Mouse (Mus musculus) testis, postnatal 10 days (tissue): ENCODE results near the gene Chrm3.

Experiments used
- DNase-seq: peaks from one replicate; pipeline ENCODE4 v3.0.0; 2021; ENCODE audit warnings: low spot score

Chrm3 gene

DNA sequence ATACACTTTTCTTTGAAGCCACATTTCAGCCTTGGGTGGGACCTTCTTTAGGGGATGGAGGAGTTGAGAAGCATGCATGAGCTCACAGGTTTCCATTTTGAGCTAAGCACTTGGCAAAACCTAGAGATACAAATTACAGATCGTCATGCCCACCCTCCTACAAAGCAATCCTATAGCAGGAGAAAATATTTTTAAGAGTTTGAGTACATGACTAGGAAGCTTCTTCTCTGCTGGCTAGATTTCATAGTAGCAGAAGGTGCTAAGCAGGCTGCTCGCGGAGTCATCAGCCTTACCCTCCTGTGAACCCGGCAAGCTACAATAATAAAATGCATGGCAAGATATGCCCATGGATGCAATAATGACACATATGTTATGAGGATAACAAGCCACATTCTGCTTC is 124.4 kb downstream of the Chrm3 start:
- DNase-seq = no peak

DNA sequence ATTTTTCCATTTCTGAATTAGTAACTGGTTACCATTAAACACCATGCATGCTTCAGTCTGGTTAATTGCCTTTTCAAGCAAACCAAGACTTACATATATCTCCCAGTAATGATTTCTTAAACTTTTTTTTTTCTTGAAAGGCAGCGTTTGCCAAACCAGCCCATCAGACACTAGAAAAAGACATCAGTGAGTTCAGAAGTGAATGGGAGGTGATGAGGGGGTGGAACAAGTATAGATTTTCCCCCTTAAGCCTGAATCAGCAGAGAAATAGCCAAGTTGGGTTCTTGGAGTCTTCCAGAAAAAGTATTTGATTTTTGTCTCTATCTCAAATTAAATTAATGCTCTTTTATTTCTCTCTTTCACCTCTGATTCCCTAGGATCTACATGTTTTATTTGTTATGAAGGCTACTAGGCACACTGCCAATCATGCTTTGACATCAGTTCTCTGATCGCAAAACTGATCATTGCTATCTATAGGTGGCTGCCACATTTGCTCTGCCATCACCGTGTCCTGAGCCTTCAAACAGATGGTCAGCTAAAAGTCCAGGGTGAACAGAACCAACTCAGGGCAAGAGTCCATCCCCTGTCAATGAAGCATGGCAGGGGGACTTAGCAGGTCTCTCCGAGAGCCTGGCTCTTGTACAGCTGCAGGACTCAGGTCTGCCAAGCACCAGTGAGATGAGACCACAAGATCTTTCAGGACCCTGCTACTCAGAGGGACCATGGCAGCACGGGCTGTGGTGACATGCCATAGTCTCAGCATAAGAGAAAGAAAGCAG is 125.1 kb downstream of the Chrm3 start:
- no peak for DNase-seq

DNA sequence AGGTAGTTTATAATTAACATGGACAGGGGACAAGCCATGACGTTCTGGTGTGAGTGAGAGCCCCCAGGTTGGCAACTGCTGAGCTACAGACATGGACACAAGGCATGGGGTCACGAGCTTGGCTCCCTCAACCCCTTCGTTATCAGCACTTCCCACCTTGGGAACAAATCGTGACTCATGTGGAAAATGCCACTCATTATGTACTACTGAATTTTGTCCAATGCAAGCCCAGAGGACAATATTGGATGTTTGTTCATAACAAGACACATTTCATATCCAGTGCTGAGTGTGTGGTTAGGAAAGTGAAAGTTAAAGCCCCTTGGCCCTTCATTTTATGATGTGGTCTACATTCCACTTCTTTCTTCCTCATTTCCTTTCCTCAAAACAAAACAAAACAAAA is 140.2 kb downstream of the Chrm3 start:
- DNase-seq = no peak

DNA sequence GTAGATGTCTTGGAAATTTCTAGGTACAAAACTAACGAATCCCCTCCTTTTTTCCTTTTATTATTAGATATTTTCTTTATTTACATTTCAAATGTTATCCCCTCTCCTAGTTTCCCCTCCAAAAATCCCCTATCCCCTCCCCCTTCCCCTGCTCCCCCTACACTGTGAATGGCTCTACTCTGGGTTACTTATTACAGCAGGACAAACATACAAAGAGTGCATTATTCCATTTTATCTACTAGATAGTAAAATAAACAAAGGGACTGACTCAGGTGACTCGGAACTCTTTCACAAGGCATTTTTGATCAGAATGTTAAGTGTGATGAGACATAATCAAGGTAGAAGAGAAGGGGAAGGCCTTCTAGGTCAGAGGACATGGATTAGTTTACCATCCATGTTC is 148.5 kb downstream of the Chrm3 start:
- no peak for DNase-seq

DNA sequence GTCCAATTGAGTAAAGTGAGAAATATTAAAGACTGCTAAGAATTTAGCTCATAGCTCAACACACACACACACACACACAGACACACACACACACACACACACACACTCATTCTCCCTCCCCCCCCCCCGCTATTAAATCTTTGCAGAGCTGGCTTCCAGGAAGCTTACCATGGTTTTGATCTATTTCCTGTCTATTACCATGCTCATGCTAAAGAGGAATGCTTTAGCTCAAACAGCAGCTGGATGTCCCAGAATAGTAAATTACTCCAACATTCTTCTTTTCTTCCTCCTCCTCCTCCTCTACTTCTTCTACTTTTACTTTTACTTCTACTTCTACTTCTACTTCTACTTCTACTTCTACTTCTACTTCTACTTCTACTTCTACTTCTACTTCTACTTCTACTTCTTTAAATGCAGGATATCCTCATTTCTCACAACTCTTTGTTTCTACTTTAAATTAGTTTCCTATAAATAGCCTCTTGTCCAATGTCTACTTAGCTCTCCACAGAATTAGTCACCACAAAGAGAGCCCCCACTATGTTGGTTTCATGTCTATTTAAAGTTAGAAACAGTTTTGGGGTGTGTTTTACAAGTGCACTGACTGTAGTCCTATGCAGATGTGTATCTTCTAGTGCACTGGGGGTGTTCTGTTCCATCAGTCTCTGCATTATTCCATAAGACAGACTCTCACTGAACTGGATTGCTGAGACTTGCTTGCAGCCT is 150.0 kb downstream of the Chrm3 start:
- DNase-seq = no peak

DNA sequence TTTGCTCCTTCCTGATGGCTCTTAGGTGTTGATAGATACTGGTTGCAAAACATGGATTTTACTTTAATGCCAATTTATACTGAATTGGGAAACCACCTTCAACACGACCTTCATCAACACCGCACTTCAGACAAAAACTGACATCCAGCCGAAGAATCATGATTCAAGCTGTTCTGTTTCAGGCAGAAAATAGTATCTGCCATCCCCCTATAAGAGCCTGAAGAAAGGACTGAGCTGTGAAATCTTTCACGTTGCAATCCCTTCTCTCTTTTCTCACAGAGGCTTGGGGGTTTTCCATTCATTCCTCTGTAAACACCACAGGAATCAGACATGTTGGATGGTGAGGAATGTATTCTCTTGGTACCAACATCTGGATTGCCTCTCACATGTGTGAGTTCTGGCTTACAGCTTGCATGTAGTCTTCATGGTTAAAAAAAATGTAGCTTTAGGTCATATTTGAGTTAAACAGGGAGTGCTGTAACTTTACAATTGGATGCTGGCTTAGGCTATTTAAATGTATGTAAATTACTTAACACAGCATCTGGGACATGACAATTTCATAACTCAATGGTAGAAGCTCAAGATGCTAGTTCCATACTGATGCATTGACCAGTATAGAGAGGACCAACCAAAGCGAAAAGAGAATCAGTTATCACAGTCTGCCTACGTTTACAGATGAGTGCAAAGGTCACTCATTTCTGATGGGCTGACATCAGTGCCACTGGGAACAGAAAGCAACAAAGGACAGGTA is 161.3 kb downstream of the Chrm3 start:
- no peak for DNase-seq

DNA sequence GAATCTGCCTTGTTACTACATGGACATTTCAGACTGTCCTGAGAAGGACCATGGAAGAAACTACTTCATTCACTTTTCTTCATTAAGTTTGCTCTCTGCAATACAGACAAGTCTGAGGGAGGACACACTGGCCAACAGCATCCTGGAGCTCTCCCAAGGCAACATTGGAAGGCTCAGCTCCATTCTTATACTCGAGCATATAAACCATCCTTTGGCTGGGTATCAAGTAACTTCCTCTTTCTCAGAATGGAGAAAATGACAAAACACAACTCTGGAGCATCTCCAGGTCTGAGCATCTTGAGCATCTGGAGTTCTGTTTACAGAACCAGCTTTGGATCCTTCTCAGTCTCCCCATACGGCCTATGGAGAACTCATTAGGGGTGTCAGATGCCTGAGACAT is 170.8 kb downstream of the Chrm3 start:
- no peak for DNase-seq

DNA sequence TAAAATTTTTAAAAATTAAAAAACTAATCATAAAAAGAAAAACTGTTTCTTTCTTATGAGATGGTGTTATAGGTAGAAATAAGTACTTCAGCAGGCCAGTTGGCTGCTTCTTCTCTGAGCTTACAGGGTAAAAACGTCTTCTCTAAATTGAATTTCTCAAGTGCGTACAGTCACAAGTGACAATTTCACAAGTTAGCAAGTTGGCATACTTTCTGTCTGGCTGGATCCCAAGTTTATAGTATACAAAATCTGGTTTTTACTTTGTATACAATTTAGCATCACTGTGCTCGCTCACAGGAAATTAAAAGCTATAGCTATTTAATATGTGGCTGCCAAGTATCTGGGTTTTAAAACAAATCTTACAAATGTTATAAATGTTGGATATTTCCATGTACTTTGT is 172.7 kb downstream of the Chrm3 start:
- DNase-seq = no peak

DNA sequence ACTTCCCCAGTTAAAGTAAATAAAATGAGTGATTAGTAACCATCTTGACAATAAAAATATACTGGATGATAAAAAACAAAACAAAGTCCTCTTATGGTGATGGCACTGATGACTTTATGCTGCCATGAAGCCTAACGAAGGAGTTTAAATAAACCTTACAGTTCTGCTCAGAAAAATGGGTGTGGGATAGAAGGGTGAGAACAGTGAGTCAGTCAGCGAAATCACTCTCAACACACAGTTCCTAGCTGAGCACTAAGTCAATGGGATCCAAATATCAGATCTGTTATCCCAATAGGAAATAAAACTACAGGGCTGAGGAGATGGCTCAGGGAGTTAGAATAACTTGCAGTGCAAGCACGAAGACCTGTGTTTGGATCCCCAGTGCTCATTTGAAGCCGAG is 176.8 kb downstream of the Chrm3 start:
- DNase-seq = no peak

DNA sequence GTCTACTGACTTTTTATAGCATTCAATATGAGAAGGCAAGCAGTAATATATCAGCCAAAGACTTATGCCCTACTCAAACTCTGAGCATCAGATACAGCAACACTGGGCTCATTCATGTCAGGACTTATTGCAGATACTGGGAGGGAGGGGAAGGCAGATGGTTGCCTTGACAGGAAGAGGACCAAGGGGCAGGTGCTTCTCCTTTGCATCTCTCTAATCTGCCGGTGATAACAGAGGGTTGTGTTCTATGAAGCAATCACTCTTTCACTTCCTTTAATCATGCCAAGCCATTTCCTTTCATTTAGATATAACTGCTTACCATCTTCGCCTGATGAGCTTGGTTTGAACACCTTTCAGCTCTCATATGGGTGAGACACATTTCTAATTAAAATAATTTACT is 177.9 kb downstream of the Chrm3 start:
- no peak for DNase-seq

DNA sequence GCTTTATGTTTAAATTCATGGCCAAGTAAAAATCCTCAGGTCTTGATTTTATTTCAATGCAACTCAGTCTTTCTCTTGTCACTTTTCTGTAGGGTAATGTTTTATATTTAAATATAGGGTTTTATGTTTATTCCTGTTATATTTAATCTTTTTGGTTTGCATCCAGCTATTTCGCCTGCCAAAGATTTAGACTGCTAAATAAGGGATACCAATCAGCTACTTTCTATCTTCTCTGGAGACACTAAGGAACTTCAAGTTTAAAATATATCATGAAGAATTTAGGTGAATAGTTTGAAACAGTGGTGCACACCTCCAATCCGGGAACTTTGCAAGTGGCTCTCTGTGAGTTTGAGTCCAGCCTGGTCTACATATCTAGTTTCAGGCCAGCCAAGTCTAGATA is 190.1 kb downstream of the Chrm3 start:
- no peak for DNase-seq

DNA sequence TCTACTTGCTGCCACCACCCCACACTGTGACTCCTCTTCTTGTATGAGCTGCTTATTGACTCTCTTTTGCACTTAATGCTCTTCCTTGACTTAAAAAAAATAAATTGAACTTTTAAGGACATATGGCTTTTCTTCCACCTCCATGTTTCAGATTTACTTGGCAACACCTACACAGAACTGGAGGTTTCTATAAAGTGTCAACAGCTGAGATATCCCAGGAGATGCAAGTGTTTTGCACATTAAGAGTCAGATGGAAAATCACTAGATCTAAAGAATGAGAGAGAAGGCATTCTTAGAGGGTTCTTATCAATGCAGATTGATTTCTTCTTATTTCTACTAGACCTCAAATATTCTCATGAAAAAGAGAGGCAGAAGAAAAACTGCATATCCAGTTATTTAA is 197.3 kb downstream of the Chrm3 start:
- DNase-seq = no peak

DNA sequence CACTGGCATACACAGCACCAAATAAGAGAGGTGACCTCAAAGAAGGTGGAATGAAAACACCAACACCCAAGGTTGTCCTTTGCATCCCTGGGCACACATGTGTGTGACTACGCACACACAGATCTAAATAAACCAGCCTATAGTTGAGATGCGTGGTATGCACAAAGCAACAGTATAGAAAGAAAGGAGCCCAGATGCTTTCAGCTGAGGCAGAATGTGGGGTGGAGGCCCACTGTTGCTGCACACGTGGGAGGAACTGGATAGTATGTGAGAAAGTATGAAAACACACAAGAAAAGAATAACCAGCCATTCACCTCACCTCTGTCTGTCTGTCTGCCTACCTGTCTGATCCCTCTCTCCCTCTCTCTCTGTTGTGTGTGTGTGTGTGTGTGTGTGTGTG is 203.2 kb downstream of the Chrm3 start:
- no peak for DNase-seq

DNA sequence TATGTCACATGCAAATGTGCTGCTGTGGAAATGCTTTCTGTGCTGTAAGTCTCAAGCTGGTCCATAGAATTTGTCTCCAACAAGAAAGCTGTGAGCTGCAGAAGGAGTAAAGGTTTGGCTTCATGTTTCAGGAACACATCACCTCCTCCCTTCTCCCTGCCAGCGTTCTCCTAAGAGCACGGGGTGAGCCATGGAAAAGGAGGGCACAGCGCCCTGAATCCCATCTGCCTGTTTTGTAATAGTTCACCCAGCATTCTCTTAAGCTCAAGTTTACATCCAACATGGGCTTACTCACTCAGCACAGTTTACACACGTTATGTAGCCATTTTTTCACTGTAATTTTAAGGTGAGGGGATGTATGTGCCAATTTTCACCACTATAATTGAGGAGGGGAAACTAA is 220.1 kb downstream of the Chrm3 start:
- DNase-seq = no peak

DNA sequence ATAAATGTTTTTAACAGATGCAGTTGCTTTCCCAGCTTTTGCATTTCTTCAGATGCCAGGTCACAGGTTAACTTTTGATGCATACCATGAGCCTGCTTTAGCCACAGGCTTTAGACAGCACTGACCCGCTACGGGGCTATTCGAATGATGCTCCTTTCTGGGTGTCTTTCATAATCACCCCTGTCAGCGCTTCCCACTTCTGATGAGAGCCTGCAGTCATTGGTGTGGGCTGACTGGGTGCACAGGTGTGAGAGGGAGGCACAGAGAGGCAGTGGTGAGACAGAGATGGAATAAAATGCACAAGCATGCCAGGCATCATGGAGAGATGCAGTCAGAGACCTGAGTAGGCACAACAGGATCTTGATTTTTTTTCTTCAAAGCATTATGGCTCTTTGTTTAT is 221.8 kb downstream of the Chrm3 start:
- DNase-seq = no peak

DNA sequence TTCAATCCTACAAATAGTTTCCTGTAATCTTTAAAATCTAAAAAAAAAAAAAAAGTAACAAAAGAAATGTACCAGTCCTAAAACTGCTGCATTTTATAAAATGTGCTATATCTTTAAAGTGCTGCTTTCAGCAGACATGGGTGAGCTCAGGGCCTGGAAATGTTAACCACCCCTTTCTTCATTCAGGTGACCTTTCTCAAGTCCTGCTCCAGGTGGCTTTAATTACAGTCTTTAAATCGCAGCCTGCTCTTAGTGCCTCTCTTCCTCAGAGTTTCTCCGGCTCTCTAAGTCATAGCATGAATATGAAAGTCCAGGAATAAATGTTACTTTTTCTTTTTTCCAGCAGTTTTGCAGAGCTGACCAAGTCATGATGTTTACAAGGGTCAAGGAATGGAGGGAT is 229.6 kb downstream of the Chrm3 start:
- DNase-seq = no peak

DNA sequence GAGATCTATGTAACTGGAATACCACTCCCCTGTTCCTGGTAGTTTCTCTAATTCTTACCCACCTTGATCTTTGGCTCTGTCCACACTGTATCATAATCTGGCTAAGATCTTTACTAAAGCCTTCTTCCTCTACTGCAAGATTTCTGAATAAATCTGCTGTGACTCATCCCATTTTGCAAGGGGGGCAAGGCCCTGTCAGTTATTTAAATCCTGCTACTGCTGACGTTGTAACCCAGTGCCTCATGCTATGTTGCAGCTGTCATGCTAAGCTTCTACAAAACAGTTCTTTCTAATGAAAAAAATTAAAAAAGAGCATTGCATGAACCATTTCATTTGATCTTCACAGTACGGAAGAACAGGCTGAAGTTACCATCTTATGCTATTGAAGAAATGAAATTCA is 248.4 kb downstream of the Chrm3 start:
- no peak for DNase-seq

DNA sequence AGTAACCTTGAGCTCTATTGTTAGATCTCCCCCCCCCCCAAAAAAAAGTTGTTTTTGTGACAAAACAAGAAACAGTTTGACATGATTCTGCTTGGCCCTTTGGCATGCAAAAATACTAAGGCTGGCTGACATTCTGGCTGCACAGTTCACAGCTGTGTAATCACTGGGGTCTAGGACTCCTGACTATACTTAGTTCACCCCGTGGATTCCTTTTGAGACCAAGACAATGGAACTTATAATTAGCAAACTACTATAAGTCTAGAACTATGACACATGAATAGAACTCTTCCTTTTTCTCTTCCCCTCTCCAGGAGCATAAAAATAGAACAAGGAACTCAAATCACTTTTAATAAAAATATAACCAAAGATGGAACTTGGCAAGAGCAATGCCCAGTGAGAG is 251.1 kb downstream of the Chrm3 start:
- no peak for DNase-seq

DNA sequence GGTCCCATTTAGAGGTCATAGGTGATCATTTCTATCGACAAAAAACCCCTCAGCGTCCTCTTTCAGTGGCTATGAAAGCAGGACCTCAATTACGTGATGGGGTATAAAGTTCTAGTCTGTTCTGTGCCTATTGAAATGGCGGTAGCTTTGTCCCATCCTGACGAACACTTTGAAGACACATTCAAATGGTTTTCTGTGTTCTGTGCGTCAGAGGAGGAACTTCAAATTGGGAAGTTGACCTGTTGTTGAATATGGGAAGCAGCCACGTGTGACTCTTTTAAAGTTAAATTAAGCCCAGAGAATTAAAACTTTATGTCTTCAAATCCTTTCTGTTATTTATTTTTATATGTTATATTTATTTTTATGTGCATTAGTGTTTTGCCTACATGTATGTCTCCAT is 253.3 kb downstream of the Chrm3 start:
- DNase-seq = no peak

DNA sequence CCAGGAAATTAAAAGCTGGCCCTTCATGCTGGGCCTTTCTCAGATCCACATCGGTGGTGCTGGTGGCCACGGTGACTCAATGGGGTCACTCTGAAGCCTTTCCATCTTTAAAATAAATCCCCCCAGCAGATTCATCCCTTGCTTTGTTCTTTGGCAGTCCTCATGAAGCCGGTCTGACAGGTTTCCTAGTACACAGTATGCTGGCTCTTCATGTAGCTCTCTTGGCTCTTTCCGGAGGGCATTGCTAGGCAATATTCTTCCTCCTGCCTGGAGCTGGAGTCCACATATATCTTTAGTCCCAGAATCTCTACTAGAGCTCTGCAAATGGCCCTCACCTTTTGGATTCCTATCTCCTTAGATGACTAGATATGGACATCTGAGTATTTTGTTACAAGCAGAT is 269.9 kb downstream of the Chrm3 start:
- DNase-seq = no peak

DNA sequence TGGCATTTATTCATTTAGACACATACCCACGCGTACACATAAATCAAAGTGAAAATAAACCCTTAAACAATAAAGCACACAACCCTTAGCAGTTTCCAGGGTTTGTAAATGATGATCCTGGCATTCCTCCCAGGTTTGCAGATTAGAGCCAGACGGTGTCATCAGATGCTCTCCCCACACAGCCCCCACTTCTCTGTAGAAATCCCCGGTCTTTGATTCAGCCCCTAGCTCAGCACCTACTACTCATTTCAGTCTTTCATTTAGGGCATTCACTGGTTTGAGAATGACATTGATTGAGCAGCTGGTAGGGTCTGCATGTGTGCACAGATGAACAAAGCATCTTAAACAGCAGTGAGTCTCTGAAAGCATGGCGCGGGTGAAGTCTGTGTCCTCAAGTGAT is 274.3 kb downstream of the Chrm3 start:
- DNase-seq = no peak

DNA sequence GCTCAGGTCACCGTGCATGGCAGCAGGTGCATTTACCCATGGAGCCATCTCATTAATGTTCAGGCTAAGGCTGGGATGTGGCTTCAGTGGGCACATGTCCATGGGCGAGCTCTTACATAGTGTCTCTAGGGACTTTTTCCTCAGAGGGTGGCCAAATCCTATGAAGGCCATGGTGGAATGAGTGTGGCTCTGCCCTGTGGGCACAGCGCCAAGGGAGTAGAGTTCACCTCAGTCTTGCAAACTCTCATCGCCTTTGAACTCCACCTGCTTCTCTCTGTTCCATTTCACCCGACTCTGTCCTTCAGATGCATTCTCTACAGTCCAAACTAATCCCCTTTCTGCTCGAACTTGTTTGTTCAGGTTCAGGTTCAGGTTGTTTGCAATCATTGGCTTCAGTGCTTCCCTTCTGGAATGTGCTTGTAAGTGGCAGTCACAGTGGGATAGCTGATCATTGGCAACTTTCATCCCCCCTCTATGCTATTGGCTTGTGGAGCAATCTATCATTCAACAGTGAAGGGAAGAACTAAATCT is 278.7 kb downstream of the Chrm3 start:
- DNase-seq = peak; percentile 43

DNA sequence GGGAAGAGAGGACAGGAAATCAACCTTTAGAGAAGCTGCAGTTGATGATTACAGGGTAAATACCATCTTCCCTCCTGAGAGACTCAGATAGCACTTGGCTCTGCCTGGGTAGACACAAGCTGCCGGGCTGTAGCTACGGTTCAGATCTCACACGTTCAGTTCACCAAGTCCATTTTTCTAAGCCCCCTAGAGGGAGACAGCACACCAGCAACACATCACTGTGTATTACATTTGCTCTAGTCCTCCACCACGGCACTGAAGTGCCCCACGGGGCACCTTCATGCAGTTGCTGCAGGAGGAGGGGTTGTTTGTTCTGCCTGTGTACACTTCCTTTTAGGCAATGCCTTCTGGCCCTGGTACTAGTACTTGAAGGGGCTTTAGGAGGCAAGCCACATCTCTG is 289.5 kb downstream of the Chrm3 start:
- DNase-seq = peak; percentile 44
